Mouse (Mus musculus): Measurements from ENCODE around the gene Cplx1. TPM values are rescaled to one million over a fixed set of nuclear protein-coding genes. Genes with fewer than 3 reads are reported as not detected.

Gene Cplx1
- 65.1 and 90.1 TPM in 2 replicates for polyA plus RNA-seq (2014; fragmentation: Nextera tagmentation; extraction: Ambion mirVana)

DNA sequence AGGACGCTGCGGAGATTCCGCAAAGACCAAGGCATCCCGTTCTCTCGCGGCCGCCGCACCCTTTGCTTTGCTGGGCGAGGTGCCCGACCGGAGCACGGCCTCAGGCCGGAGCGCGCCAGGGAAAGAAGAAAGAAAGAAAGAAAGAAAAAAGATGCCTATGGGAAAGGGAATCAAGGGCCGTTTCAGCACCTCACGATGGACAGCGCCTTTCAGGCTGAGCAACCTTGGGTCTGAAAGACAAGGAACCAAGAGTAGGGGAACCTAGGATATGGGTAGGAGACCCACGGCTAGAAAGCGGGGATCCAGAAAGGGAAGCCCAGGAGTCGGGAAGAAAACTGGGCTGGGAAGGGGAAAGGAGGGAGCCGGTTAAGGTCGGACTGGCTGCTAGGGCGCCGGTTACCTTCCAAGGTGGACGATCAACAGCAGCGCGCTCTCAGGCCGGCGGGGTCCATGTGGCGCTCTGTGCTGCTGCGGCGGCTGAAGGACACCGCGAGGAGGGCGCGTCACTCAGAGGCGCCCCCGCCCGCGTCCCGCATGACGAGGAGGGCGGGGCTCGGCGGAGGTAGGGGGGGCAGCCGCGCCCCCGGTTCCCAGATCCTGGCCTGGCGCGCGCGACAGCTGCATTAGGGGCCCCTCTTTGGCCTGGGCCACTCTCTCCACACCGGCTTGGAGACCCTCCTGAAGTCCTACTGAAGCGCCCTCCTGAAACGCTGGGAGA, at the start of gene Cplx1:
Gene Cplx1, minus strand, starts transcription at position 536 of the 718 bp plus-strand sequence.
- Histone ChIP-seq H3K27ac (ENCODE audit: low read depth, low read length) (0 out of 2 replicates have a peak within 1 kb of the TSS, but pooled peaks have one; percentile 0), H3K36me3 (ENCODE audit: control insufficient read depth, insufficient read depth, low read length) (no peaks in the 10 kb centered on the region), H3K27me3 (replicated peaks; ENCODE audit: control insufficient read depth, insufficient read depth, low read length) (peaks cover 5% of the 10 kb centered on the region; the same call in 1 of the 2 replicates), H3K4me3 (ENCODE audit: low read depth, low read length) (peak within 1 kb of the TSS; percentile 45), H3K9ac (ENCODE audit: low read length) (peak within 1 kb of the TSS; percentile 63), H3K4me1 (ENCODE audit: control insufficient read depth, insufficient read depth, low read length) (no peaks in the 10 kb centered on the region), H3K9me3 (replicated peaks; ENCODE audit: control insufficient read depth, low read length) (no peaks in the 10 kb centered on the region), H3K4me2 (ENCODE audit: low read length) (peak within 1 kb of the TSS; percentile 79)
- DNase-seq (ENCODE audit: low spot score) (peak; percentile 71), ATAC-seq (peak; percentile 92)
- under 1% methylated on average over 46 of the region's 56 CpGs for WGBS

DNA sequence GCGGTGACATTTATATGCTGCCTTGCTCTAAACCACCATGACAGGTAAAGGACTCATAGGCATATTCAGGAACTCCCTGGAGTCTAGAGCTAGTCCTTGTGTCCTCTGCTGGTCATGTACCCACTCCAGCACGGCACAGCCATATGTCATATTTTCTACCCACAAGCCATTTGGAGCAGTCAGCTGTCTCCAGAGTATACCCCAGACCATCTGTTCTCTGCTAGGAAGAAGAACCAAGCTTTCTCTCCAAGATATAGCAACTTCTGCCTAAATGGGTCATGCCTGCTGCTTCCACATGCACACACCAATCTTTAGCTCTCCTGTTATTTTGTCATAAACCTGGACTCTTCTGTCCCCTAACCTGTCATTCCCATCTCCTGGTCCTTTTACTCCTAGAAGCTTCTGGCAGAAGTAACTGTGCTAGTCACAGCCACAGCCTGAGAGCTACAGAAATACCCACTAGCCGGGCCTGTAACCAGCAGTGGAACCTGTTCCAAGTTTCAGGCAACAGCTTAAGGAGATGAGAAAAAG, 31.6 kb upstream of the Cplx1 start:
- Histone ChIP-seq H3K36me3 (ENCODE audit: control insufficient read depth, insufficient read depth, low read length) (peaks cover 80% of the 10 kb centered on the region), H3K4me1 (ENCODE audit: control insufficient read depth, insufficient read depth, low read length) (no peaks in the 10 kb centered on the region), H3K27me3 (replicated peaks; ENCODE audit: control insufficient read depth, insufficient read depth, low read length) (no peaks in the 10 kb centered on the region), H3K27ac (ENCODE audit: low read depth, low read length) (0 out of 2 replicates have a peak overlapping the region, but pooled peaks have one; percentile 9), H3K4me3 (ENCODE audit: low read depth, low read length) (no peak overlapping the region), H3K4me2 (ENCODE audit: low read length) (no peak overlapping the region), H3K9me3 (replicated peaks; ENCODE audit: control insufficient read depth, low read length) (no peaks in the 10 kb centered on the region), H3K9ac (ENCODE audit: low read length) (no peak overlapping the region)
- 91% methylated on average over 3 of the region's 3 CpGs for WGBS
- DNase-seq (ENCODE audit: low spot score) (no peak), ATAC-seq (no peak)

DNA sequence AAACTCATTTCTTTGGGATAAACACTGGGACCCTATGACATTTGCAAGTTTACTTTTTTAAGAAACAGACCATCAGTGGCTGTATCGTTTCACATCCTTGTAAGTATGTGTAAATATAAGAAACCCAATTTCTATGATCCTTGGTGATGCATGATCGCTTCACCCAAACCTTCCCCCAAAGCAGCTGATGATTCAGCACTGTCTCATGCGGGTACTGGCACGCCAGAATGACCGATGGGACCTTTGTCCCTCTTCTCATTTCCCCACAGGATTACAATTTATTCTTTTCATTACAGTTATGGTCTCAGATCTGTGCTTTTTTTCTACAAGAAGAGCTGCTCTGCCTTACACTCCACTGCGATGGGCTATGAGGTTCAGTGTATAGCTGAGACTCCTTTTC, 23.2 kb upstream of the Cplx1 start:
- 92% methylated on average over 6 of the region's 6 CpGs for whole genome bisulfite sequencing
- no peak for ATAC-seq
- no peaks in the 10 kb centered on the region for H3K9me3 ChIP-seq (replicated peaks; ENCODE audit: control insufficient read depth, low read length)
- DNase-seq (ENCODE audit: low spot score): no peak
- no peaks in the 10 kb centered on the region for H3K27me3 ChIP-seq (replicated peaks; ENCODE audit: control insufficient read depth, insufficient read depth, low read length)
- no peak overlapping the region for H3K27ac ChIP-seq (ENCODE audit: low read depth, low read length)
- no peaks in the 10 kb centered on the region for H3K4me1 ChIP-seq (ENCODE audit: control insufficient read depth, insufficient read depth, low read length)
- peaks cover 90% of the 10 kb centered on the region for H3K36me3 ChIP-seq (ENCODE audit: control insufficient read depth, insufficient read depth, low read length)
- H3K4me2 ChIP-seq (ENCODE audit: low read length): no peak overlapping the region
- H3K9ac ChIP-seq (ENCODE audit: low read length): no peak overlapping the region
- no peak overlapping the region for H3K4me3 ChIP-seq (ENCODE audit: low read depth, low read length)

DNA sequence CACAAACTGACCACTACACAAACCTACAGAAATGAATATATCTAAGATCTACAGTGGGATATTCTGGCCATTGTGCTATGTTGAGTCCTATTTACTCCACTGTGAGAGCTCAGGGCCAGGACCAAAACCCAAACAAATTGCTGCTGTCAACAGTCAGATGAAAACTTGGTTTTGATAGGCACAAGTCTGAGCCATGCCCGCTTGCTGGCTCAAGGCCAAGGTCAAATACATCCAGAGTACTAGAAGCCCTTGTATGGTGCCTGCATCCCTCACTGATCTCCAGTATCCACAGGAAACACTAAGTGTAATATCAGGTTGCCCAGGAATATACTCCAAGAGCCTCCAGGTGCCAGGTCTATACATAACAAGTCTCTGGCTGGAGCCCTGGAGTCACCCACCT, 21.2 kb upstream of the Cplx1 start:
- H3K4me3 ChIP-seq (ENCODE audit: low read depth, low read length): no peak overlapping the region
- no peaks in the 10 kb centered on the region for H3K4me1 ChIP-seq (ENCODE audit: control insufficient read depth, insufficient read depth, low read length)
- ATAC-seq (no peak), DNase-seq (ENCODE audit: low spot score) (no peak)
- H3K27ac ChIP-seq (ENCODE audit: low read depth, low read length): no peak overlapping the region
- peaks cover 82% of the 10 kb centered on the region for H3K36me3 ChIP-seq (ENCODE audit: control insufficient read depth, insufficient read depth, low read length)
- H3K9me3 ChIP-seq (replicated peaks; ENCODE audit: control insufficient read depth, low read length): no peaks in the 10 kb centered on the region
- 93% methylated on average over 1 of the region's 1 CpGs for WGBS
- H3K9ac ChIP-seq (ENCODE audit: low read length): no peak overlapping the region
- no peaks in the 10 kb centered on the region for H3K27me3 ChIP-seq (replicated peaks; ENCODE audit: control insufficient read depth, insufficient read depth, low read length)
- no peak overlapping the region for H3K4me2 ChIP-seq (ENCODE audit: low read length)

DNA sequence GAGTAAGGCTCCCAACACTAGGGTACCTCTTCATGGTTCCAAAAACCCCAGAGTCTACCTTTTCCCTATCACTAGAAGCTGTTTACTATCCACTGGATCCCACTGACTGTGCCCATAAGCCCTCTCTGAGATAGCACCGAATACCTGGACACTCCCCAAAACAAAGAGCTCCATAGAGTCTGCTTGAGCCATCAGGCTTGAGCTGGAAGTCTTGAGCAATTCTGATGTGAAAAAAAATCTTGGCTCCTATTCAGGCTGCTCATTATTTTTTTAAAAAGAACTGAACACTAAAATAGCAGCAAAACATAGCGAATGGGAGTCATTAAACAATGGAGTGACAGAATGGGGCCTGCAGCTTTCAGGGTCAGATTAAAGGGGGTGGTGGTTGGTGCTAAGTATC, 17.3 kb upstream of the Cplx1 start:
- Histone ChIP-seq H3K4me1 (ENCODE audit: control insufficient read depth, insufficient read depth, low read length) (no peaks in the 10 kb centered on the region), H3K9me3 (replicated peaks; ENCODE audit: control insufficient read depth, low read length) (no peaks in the 10 kb centered on the region), H3K27ac (ENCODE audit: low read depth, low read length) (no peak overlapping the region), H3K27me3 (replicated peaks; ENCODE audit: control insufficient read depth, insufficient read depth, low read length) (no peaks in the 10 kb centered on the region), H3K9ac (ENCODE audit: low read length) (no peak overlapping the region), H3K4me2 (ENCODE audit: low read length) (no peak overlapping the region), H3K36me3 (ENCODE audit: control insufficient read depth, insufficient read depth, low read length) (peaks cover 53% of the 10 kb centered on the region), H3K4me3 (ENCODE audit: low read depth, low read length) (no peak overlapping the region)
- ATAC-seq: no peak
- WGBS: 87% methylated on average over 2 of the region's 2 CpGs
- no peak for DNase-seq (ENCODE audit: low spot score)

DNA sequence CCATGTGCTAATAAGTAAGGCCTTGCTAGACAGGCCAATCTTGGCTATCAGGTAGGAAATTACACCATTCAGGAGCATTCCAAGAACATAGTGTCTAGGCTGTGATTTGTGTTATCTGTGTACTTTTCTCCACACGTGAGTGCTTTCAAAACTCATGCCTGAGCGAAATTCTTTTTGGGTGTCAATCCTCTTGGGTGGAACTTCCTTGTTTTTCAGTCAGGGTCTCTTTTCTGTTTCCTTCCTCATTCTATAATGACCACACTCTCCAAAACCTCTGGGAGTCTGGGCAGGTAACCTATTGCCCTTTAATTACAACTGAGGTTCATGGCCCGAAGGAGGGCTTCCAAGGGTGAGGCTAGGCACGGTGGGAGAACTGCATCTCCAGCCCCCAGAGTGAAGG, 16.7 kb upstream of the Cplx1 start:
- Histone ChIP-seq H3K9me3 (replicated peaks; ENCODE audit: control insufficient read depth, low read length) (no peaks in the 10 kb centered on the region), H3K27ac (ENCODE audit: low read depth, low read length) (no peak overlapping the region), H3K4me2 (ENCODE audit: low read length) (no peak overlapping the region), H3K9ac (ENCODE audit: low read length) (no peak overlapping the region), H3K36me3 (ENCODE audit: control insufficient read depth, insufficient read depth, low read length) (peaks cover 48% of the 10 kb centered on the region), H3K4me3 (ENCODE audit: low read depth, low read length) (no peak overlapping the region), H3K27me3 (replicated peaks; ENCODE audit: control insufficient read depth, insufficient read depth, low read length) (no peaks in the 10 kb centered on the region), H3K4me1 (ENCODE audit: control insufficient read depth, insufficient read depth, low read length) (no peaks in the 10 kb centered on the region)
- DNase-seq (ENCODE audit: low spot score) (no peak), ATAC-seq (no peak)
- WGBS: 97% methylated on average over 4 of the region's 4 CpGs

DNA sequence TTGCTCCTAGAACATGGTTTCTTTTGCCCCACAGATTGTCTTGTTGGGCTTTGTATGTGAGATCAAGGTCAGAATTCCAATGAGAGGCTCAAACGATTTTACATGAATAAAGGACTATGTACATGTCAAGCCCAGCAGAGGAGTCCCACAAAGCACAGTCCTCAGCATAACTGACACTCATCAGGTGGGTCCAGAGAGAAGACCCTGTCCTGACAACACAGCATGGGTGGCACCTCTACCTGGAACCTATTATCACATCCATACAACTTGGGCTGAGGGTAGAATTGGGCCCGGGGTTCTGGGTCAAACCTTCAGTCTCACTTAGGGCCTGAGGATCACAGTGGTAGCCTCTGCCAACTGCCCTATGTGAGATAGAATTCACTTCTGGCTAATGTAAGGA, 15.6 kb upstream of the Cplx1 start:
- no peak for ATAC-seq

DNA sequence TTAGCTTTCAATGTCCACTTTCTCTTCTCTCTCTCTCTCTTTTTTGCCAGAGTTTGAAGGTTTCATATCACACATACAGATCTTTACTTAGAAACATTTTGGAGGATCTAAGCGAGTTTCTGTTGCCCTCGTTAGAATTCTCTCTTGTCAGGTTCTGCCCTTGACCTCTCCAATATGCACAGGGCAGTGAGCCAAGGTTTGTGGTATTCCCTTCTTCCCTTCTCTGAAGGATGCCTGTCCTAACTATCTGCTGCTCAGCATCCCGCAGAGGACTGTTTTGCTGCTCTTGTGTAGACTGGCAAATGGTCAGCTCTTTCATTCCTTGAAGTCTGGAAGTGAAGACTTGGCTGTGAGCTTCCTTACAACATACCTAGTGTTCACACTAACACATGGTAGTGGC, 14.5 kb upstream of the Cplx1 start:
- ATAC-seq (no peak), DNase-seq (ENCODE audit: low spot score) (no peak)
- Histone ChIP-seq H3K27me3 (replicated peaks; ENCODE audit: control insufficient read depth, insufficient read depth, low read length) (no peaks in the 10 kb centered on the region), H3K9me3 (replicated peaks; ENCODE audit: control insufficient read depth, low read length) (no peaks in the 10 kb centered on the region), H3K4me3 (ENCODE audit: low read depth, low read length) (no peak overlapping the region), H3K36me3 (ENCODE audit: control insufficient read depth, insufficient read depth, low read length) (peaks cover 26% of the 10 kb centered on the region), H3K9ac (ENCODE audit: low read length) (no peak overlapping the region), H3K4me1 (ENCODE audit: control insufficient read depth, insufficient read depth, low read length) (no peaks in the 10 kb centered on the region), H3K4me2 (ENCODE audit: low read length) (no peak overlapping the region), H3K27ac (ENCODE audit: low read depth, low read length) (no peak overlapping the region)
- 89% methylated on average over 3 of the region's 3 CpGs for WGBS

More for the DNA sequence above, 15.6 kb upstream of the Cplx1 start:
- WGBS: 91% methylated on average over 2 of the region's 2 CpGs
- no peak overlapping the region for H3K4me2 ChIP-seq (ENCODE audit: low read length)
- no peaks in the 10 kb centered on the region for H3K27me3 ChIP-seq (replicated peaks; ENCODE audit: control insufficient read depth, insufficient read depth, low read length)
- no peaks in the 10 kb centered on the region for H3K9me3 ChIP-seq (replicated peaks; ENCODE audit: control insufficient read depth, low read length)
- H3K9ac ChIP-seq (ENCODE audit: low read length): no peak overlapping the region
- H3K4me1 ChIP-seq (ENCODE audit: control insufficient read depth, insufficient read depth, low read length): no peaks in the 10 kb centered on the region
- DNase-seq (ENCODE audit: low spot score): no peak
- H3K36me3 ChIP-seq (ENCODE audit: control insufficient read depth, insufficient read depth, low read length): peaks cover 36% of the 10 kb centered on the region
- H3K27ac ChIP-seq (ENCODE audit: low read depth, low read length): no peak overlapping the region
- H3K4me3 ChIP-seq (ENCODE audit: low read depth, low read length): no peak overlapping the region

DNA sequence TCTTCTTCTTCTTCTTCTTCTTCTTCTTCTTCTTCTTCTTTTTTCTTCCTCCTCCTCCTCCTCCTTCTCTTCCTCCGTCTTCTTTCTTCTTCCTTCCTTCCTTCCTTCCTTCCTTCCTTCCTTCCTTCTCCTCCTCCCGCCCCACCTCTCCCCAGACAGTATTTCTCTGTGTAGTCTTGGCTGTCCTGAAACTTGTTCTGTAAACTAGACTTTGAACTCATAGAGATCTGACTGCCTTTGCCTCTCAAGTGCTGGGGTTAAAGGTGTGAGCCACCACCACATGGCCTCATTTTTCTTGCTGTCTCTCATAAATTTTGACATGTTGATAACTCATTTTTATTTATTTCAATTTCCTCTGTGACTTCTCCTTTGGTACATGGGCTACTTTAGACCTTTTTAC, 12.7 kb upstream of the Cplx1 start:
- H3K36me3 ChIP-seq (ENCODE audit: control insufficient read depth, insufficient read depth, low read length): peaks cover 7% of the 10 kb centered on the region
- H3K27ac ChIP-seq (ENCODE audit: low read depth, low read length): no peak overlapping the region
- H3K9ac ChIP-seq (ENCODE audit: low read length): no peak overlapping the region
- no peaks in the 10 kb centered on the region for H3K4me1 ChIP-seq (ENCODE audit: control insufficient read depth, insufficient read depth, low read length)
- no peak overlapping the region for H3K4me2 ChIP-seq (ENCODE audit: low read length)
- H3K27me3 ChIP-seq (replicated peaks; ENCODE audit: control insufficient read depth, insufficient read depth, low read length): no peaks in the 10 kb centered on the region
- H3K9me3 ChIP-seq (replicated peaks; ENCODE audit: control insufficient read depth, low read length): no peaks in the 10 kb centered on the region
- 93% methylated on average over 2 of the region's 2 CpGs for WGBS
- ATAC-seq: no peak
- DNase-seq (ENCODE audit: low spot score): no peak
- H3K4me3 ChIP-seq (ENCODE audit: low read depth, low read length): no peak overlapping the region
